Mouse (Mus musculus) neutrophil, adult 5-6 weeks (primary cell): ENCODE measurements around the gene Phactr2. TPM values are rescaled to one million over a fixed set of nuclear protein-coding genes. Genes with fewer than 3 reads are reported as not detected.

Experiments
- ATAC-seq: fragments of 151-379, 151-347 bp; 2 replicates; pipeline ENCODE4 v1.8.0; 2017; ENCODE audit warnings: mild to moderate bottlenecking, moderate TSS enrichment; ENCODE audit not compliant: insufficient number of reproducible peaks, poor library complexity, low FRiP score, severe bottlenecking; ENCODE audit errors: extremely low read depth
- total RNA-seq: library from RNA; stranded (forward); fragments of 200-1000 nt; gene quantifications from 2 replicates; pipeline ENCODE4 v1.2.3, GENCODE M21; 2017

The Phactr2 gene
- total RNA-seq, 1 experiment from 2014 or later = 16.3 TPM

DNA sequence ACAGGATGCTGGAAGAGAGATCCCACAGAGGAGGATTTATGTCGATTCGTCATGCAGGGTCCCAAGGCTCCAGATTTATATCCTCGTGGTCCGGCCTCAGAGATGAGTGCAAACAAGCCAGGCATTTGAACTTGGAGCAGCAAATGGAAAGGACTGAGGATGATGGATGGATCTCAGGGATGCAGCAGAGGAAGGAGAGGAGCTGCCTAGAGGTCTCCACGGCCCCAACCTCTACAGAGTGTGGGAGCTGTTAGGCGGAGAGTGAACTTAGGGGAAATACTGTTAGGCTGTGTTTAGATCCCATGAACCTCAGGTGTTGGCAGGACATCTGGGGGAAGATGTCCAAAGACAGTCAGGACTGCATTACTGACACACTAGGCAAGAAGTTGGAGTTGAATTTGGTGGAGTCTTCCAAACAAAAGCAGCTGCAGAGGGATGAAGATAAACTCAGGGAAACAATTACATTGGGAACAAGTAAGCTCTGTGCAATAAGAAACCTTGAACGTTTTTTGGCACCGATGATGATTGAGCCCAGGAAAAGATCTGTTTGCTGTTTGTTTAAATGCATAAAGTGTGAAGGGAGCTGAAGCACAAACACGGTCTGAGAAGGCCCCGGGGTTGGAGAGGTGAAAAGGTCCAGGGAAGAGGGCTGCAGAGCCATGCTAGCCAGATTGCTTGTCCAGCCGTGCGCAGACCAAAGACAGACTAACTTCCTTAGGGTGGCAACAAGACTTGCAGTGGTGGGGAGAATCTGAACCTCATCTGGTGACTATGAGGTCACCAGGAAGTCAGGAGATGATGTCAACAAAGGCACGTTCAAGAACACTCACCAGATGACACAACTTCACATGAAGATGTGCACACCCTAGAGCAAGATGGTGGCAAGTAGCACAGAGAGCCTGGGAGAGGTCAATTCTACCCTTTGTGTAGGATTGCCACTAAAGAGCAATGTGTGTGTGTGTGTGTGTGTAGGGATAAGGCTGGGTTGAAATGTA, 170.6 kb downstream of the Phactr2 start:
- ATAC-seq = peak; percentile 87

DNA sequence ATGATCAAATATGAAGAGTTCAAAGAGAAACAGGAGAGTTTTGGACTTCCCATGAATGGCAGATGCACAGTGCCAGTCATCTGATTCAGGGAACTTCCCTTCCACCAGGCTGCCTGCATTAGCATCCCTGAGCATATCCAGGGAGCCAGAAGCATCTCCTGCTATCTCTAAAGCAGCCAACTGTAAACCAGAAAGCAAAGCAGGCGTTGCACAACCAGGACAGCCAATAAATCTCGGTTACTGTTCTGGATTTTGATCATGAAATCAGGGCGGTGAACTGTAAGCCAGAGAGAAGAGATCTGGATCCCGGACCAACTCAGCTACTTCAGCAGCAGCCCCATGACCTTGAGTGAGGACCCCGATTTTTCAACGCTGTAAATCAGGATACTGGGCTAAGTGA, 173.6 kb downstream of the Phactr2 start:
- ATAC-seq = no peak

DNA sequence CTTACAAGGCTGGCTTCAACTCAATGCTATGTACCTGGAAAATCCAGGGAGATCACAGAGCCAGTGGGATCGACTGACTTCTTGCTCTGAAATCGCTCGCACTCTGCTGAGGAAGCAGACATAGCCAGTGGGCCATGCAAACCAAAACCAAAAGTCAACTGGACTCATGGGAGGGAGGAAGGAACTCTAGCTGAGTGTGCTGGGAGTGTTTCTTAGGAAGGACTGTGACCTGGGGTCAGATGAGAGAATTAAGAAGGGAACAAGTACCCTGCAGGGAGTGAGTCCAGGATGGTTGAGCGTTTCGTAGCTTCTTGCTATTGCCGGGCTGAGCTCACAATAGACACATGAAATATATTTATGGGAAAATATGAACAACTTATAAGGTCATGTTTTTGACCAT, 174.0 kb downstream of the Phactr2 start:
- ATAC-seq = no peak

DNA sequence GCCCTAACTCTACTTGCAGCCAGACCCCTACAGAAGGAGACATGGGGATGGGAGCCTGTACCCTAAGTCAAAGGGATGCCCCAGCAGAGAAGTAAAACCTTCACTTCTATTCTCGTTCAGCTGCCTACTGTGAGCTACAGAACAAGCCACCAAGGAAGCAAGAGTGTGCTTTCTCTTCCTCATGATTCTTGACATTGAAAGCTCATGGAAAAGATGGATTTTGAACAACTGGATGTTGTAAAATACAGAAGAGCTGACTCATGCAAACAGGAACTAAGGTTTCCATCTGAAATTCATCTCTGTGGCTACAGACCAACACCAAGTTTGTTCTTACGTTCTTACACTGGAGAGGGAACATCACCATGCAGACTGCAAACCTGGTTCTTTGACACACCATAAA, 179.3 kb downstream of the Phactr2 start:
- no peak for ATAC-seq

DNA sequence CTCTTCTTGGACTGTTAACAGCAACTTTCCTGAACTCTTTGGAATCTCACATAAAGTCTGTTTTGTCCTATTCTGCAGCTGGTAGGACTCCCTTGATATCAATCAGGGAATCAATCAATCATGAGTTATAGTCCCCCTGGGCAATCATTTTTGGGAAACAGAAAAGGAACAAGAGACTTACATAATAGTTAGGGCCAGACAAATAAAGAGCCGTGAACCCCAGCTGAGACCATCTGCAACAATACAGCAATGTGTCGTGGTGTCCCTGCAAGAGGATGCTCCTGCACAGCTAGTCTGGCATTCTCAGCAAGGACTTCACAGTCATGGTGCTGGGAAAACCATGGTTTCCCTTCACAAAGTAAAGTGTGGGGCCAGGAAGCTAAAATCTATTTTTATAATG, 182.2 kb downstream of the Phactr2 start:
- ATAC-seq = no peak

DNA sequence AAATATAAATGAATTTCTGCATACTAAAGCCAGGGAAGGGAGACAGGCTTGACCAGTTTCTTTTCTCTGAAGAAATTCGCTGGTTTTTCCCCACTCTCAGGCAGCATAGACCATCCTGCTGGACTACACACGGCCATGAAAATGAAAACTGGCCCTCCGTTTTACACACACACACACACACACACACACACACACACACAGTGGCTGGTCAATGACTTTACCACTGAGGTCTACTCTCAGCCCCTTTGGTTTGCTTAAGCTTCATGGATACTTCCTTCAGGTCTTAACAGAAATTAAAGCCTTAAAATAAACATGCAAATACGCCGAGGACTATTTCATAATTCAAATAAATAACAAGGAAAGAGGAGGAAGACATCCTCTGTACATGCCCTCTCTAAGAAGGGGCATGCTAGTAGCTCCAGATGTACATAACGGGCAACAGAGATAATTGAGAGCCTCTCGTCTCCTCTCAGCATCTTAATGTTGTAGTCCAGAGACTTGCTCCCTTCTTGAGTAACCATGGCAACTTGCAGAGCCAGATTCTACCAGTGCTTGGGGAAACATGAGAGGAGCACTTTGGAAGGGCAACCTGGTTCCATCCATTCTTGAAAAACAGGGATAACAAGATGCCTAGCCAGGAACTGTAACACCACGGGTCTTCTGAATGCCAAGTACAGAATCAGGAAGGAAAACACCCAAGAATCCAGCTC, 184.8 kb downstream of the Phactr2 start:
- ATAC-seq = no peak

DNA sequence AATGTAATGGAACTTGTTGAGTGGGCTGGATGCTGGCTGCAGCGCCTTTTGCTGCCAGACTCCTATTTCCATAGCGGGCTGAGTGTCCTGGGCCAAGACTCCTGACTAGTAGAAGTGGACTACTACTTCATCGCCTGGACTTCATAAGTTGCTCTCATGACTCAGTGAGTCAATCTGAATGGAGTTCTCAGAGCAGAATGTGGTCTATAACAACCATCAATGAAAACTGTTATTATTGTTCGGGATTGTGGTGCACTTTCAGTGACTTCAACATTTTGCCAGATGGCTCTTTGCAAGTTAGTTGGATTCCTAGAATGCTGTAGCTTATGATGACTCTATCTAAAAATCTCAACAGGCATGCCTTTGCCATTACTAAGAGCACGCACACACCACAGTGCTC, 185.9 kb downstream of the Phactr2 start:
- no peak for ATAC-seq

DNA sequence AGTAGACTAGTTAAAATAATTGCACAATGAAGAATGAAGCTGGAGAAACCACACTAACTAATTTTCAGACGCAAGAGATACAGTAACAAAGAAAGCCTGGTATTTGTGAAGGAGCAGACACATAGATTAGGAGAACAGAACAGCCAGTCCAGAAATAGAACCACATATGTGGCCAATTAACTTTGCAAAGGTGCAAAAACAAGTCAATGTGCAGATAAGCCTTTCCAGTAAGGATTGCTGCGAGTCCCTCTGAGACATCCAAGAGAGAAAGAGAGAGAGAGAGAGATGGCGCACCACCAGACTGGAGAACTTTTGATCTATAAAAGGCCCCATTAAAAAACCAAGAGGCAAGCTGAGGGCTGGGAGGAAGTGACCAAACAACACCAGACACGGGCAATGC, 190.8 kb downstream of the Phactr2 start:
- ATAC-seq = no peak

DNA sequence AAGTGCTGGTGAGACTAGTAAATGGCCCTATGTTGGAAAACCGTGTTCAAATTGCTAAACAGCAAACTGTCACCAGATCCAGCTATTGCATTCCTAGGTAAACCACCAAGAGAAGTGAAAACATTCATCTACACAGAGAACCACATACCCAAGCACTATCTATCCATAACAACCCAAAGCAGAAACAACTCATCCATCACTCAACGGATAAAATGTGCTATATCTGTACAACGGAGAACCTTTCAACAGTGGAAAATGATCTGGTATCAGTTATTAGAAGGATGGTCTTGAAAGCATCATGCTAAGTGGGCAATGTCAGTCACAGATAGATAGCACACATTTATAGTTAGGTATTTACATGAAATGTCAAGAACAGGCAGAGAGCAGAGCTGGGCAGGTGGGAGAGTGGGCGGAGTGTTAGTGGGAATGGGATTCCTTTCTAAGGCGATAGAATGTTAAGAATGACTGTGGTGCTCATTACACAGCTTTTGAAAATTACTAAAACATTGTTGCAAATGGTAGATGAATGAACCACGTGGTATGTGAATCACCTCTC, 193.8 kb downstream of the Phactr2 start:
- ATAC-seq = no peak

DNA sequence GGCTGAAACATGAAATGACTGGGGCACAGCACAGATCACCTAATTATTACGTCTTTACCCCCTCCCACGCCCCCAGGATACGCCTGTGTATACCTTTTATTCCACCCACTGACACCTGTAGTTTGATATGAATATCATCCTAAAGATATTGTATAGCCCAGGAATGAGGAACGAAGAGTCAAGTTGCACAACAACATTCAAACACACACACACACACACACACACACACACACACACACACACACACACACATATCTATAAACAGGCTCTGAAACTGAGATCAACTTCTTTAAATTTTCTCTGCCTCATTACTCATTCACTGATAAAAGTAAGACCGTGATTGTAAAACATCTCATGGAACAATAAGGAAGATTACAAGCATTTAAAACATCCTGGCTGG, 197.9 kb downstream of the Phactr2 start:
- ATAC-seq = peak; percentile 40; the same call in 1 of the 2 replicates

DNA sequence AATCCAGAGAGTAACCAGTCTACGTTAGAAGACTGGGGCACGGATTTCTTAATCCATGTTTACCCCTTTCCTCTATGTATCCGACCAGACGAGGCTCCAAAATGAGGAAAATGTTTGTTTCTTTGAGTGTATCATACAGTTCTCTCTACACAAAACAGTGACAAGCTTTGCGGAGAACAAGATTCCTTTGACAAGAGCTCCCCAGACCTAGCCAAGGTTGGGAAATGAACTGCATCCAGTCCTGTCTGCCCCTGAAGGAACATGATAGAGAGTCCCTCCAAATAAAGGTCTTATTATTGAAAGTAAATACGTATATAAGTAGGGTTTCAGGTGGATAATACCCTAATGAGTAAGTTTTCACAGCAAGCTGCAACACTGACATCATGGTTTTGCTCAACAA, 199.1 kb downstream of the Phactr2 start:
- no peak for ATAC-seq

DNA sequence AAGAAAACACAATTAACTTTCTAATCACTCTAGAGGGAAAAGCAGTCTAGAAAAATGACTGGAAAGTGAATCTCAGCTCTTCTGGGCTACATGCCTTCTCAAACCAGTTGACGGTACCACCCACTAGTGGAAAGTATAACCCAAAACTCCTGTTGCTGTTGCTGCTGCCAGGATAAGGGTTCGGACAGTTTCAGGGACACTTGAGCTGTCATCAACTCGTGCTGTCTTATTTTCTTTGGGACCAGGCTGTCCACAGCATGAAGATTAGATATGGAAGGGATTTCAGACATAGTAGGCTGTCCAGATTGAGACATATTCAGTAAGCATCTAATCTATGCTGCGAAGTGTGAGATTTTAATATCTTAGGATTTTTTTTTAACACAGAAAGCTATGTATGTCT, 199.5 kb downstream of the Phactr2 start:
- no peak for ATAC-seq

DNA sequence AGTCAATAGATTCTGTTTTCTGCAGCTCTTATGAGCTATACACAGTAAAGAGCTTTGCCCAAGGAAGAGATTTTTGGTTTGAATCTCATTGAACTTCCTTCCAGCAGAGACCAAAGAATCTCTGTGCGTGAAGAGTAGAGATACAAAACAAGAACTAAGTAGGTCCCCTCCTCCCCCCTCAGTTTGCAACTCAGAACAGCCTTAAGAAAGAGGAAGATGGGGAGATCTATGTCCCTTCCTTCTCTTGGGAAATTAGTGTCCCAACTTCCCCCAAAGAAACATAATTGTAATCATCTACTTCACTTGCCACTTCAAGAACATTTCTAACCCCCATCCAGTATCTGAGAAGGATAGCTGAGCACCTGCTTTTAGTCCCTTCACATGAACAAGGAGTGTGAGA, 200.5 kb downstream of the Phactr2 start:
- ATAC-seq = peak; percentile 70; the same call in 1 of the 2 replicates

DNA sequence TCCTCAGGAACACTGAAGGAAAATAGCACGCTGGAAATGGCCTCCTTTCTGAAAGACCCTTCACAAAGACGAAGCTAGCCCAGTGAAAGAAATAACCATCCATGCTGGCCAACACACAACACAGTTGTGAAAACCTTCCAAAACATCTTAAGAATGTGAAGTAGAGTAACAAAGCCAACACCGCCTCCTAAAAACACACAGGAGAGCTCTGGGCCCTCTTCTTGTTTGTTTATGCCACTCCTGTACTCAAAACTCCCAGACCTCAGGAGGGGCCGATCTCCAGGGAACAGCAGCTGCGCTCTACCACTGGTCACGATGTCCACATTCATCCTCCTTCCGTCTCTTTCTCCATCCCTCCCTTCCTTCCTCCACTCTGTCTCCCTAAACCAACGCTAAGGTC, 202.5 kb downstream of the Phactr2 start:
- ATAC-seq = no peak

DNA sequence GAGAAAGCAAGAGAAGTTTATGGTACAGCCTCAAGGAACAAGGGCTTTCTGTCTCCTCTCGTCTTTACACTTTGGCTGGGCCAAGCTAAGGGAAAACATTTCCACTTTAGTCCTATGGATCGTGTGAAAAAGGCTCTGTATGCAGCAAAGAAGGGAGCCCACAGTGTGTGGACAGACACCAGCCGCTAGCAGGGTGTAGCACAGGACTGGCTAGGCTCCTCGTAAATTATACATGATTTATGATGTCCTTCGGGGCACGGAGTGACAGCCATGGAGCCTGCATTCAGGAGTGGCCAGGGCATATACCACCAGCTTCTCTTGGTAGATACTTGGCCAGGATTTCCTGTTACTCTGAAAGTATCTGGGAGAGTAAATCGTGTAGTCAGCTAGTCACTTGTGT, 203.1 kb downstream of the Phactr2 start:
- ATAC-seq = no peak

DNA sequence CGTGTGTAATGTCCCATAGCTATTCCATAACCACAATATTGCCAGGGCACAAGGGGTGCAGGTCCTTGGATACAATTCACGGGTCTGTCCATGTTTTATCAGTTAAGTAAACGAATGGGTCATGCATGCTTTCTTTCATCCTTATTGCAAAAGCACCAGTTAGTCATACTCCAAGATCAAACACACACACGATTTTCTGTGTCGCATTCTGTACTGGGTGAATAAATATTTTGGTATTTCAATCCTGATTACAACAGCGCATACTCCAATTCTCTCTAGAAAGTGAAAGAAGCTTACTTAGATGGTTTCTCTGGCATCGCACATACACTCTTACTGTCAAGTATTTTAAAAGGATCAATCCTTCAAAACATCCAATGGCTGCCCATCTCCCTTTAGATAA, 203.9 kb downstream of the Phactr2 start:
- no peak for ATAC-seq

DNA sequence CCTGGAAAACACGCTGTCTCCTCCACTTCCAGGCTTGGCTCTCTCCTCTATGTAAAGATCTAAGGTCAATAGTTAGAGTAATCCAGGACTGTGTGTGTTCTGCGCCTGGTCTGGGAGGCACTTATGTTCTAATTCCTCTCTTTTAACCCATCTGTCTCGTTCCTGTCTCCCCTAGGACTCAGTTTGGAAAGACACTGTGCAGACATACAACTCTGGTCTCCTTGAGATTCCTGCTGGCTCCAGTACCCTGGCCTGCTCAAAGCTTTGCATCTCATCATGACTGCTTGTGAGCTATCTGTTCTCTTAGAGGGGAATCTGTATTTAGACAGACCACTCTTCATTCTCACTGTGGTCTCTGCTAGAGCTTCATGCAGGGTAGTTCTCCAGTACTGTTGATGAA, 215.0 kb downstream of the Phactr2 start:
- no peak for ATAC-seq

DNA sequence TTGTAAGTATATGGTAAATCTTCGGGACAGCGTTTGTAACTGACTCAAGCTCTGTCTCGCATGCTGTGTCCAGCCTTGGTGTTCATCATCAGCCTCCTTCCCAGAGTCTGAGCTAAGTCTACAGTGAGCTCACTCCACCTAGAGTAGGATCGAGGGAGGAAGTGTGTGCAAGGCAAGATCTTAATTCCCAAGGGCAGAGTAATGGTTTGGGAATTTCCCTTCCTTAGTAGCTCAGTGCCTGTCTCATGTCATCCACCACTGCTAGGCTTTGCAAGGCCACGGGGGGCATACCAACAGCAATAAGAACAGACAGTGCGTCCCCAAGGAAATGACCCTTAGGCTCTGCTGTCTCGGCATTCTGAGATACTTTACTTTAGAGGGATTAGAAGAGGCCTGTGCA, 218.0 kb downstream of the Phactr2 start:
- ATAC-seq = no peak

DNA sequence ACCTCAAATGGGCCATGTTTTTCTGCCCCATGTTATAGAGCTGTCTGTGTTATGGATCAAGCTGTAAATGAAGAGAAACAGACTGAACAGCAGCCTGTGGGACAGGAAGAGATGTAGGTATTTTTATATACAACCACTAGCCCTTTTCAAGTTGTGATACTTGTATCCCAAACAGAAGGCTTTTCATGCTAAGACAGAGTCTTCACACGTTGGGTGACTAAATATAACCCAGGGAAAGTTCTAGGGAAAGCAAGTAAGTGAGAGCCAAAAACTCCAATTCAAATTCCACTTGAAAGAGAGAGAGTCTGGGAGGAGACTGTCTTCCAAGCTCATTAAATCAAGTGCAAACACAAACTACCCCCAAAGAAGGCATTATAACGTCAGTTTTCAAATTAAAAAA, 223.9 kb downstream of the Phactr2 start:
- no peak for ATAC-seq

DNA sequence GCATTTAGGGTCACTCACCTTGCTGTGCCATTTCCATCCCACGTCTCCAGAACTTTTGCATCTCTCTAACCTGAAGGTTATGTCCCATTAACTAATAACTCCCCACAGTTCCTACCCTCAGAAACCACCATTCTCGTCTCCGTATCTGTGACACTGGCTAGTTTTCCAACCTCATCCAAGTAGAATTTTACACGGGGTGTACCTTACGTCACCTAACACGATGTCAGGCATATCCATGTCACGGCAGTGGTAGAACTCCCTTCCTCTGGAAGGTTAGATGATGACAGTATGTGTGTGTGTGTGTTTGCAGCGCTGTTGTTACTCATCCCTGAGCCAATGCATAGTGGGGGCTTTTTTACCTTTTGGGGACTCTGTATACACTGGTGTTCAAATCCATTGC, 225.1 kb downstream of the Phactr2 start:
- no peak for ATAC-seq
